Mouse (Mus musculus) embryonic facial prominence, embryonic 12.5 days (tissue): ENCODE data around the gene Iqck. TPM values are rescaled to one million over a fixed set of nuclear protein-coding genes. Genes with fewer than 3 reads are reported as not detected.
A peak's percentile ranks its signal among the peaks of the same experiment; 100 is the strongest.

ENCODE experiments used
- ATAC-seq: fragments of 200-750 bp; cut with Nextera tagmentation; 2 replicates; pipeline ENCODE4 v1.8.0; 2017; ENCODE audit not compliant: insufficient number of reproducible peaks, insufficient read depth, low FRiP score, low TSS enrichment
- H3K27ac ChIP-seq: fragments of 300-500 bp; sonication (generic); 2 replicates; pipeline ENCODE4 v1.5.1; 2016; ENCODE audit warnings: mild to moderate bottlenecking
- H3K27me3 ChIP-seq: fragments of 300-500 bp; sonication (generic); 2 replicates; pipeline ENCODE4 v1.6.1; 2016; ENCODE audit warnings: mild to moderate bottlenecking, moderate library complexity
- H3K36me3 ChIP-seq: fragments of 300-500 bp; sonication (generic); 2 replicates; pipeline ENCODE4 v1.6.1; 2016; ENCODE audit warnings: mild to moderate bottlenecking
- H3K4me1 ChIP-seq: fragments of 300-500 bp; sonication (generic); 2 replicates; pipeline ENCODE4 v1.6.1; 2016
- H3K4me2 ChIP-seq: fragments of 300-500 bp; sonication (generic); replicated peaks from 2 replicates; pipeline ENCODE4 v1.6.1; 2016; ENCODE audit warnings: mild to moderate bottlenecking, moderate library complexity
- H3K4me3 ChIP-seq: fragments of 300-500 bp; sonication (generic); 2 replicates; pipeline ENCODE4 v1.5.1; 2016; ENCODE audit warnings: mild to moderate bottlenecking
- H3K9ac ChIP-seq: fragments of 300-500 bp; sonication (generic); 2 replicates; pipeline ENCODE4 v1.6.1; 2016; ENCODE audit warnings: mild to moderate bottlenecking, moderate library complexity
- H3K9me3 ChIP-seq: fragments of 300-500 bp; sonication (generic); 2 replicates; pipeline ENCODE4 v1.6.1; 2016; ENCODE audit warnings: mild to moderate bottlenecking, moderate library complexity
- WGBS: fragments of 180-500 bp; shearing (Covaris S2); methylation state at CpG from one replicate; pipeline ENCODE4 v1.1.7; 2016; 5-methylcytosine and 5-hydroxymethylcytosine counted together
- polyA plus RNA-seq: library from polyadenylated mRNA; unstranded; fragments of >200 nt; fragmentation: Nextera tagmentation; extraction: Ambion mirVana; gene quantifications from 2 replicates; pipeline ENCODE4 v1.2.1, GENCODE M21; 2016

Iqck gene
- polyA plus RNA-seq, 1 experiment from 2014 or later = 3.5 TPM

GRCm38 (mm10) chr7:118914561-118915165, 59.1 kb downstream of the Iqck start:
- Histone ChIP-seq H3K27ac (no peak overlapping the region), H3K4me3 (no peak overlapping the region), H3K9ac (no peak overlapping the region), H3K27me3 (no peaks in the 10 kb centered on the region), H3K4me1 (no peaks in the 10 kb centered on the region), H3K36me3 (no peaks in the 10 kb centered on the region), H3K9me3 (no peaks in the 10 kb centered on the region), H3K4me2 (no peak overlapping the region)
- 72% methylated on average over 7 of the region's 7 CpGs for WGBS
- ATAC-seq = no peak

GRCm38 (mm10) chr7:118919261-118920006, 63.9 kb downstream of the Iqck start:
- 60% methylated on average over 10 of the region's 10 CpGs for whole genome bisulfite sequencing
- Histone ChIP-seq H3K9ac (no peak overlapping the region), H3K9me3 (no peaks in the 10 kb centered on the region), H3K36me3 (no peaks in the 10 kb centered on the region), H3K4me1 (no peaks in the 10 kb centered on the region), H3K27me3 (no peaks in the 10 kb centered on the region), H3K4me3 (no peak overlapping the region), H3K4me2 (no peak overlapping the region), H3K27ac (no peak overlapping the region)
- peak; percentile 63; the same call in 1 of the 2 replicates for ATAC-seq

GRCm38 (mm10) chr7:118922441-118923202, 67.1 kb downstream of the Iqck start:
- H3K9me3 ChIP-seq = no peaks in the 10 kb centered on the region
- H3K27ac ChIP-seq = no peak overlapping the region
- no peak overlapping the region for H3K4me3 ChIP-seq
- H3K4me1 ChIP-seq = no peaks in the 10 kb centered on the region
- H3K27me3 ChIP-seq = no peaks in the 10 kb centered on the region
- H3K36me3 ChIP-seq = no peaks in the 10 kb centered on the region
- H3K9ac ChIP-seq = no peak overlapping the region
- ATAC-seq = no peak
- WGBS = 71% methylated on average over 4 of the region's 4 CpGs
- H3K4me2 ChIP-seq = no peak overlapping the region

- H3K27me3 ChIP-seq = no peaks in the 10 kb centered on the region
- no peak for ATAC-seq
- peaks cover 14% of the 10 kb centered on the region for H3K4me1 ChIP-seq
- no peak overlapping the region for H3K4me3 ChIP-seq
- 79% methylated on average over 3 of the region's 3 CpGs for WGBS
- H3K27ac ChIP-seq = no peak overlapping the region
- no peaks in the 10 kb centered on the region for H3K9me3 ChIP-seq
- H3K4me2 ChIP-seq = no peak overlapping the region
- H3K36me3 ChIP-seq = no peaks in the 10 kb centered on the region
- no peak overlapping the region for H3K9ac ChIP-seq
Measured at GRCm38 (mm10) chr7:118925547-118925946, 70.0 kb downstream of the Iqck start.

GRCm38 (mm10) chr7:118926516-118927260, 71.1 kb downstream of the Iqck start:
- Histone ChIP-seq H3K9me3 (no peaks in the 10 kb centered on the region), H3K27me3 (no peaks in the 10 kb centered on the region), H3K36me3 (no peaks in the 10 kb centered on the region), H3K27ac (no peak overlapping the region), H3K4me2 (no peak overlapping the region), H3K4me1 (peaks cover 14% of the 10 kb centered on the region), H3K4me3 (no peak overlapping the region), H3K9ac (no peak overlapping the region)
- no peak for ATAC-seq
- 83% methylated on average over 6 of the region's 6 CpGs for WGBS

- Histone ChIP-seq H3K9me3 (no peaks in the 10 kb centered on the region), H3K4me3 (no peak overlapping the region), H3K36me3 (no peaks in the 10 kb centered on the region), H3K9ac (no peak overlapping the region), H3K27ac (no peak overlapping the region), H3K4me1 (peaks cover 14% of the 10 kb centered on the region), H3K27me3 (no peaks in the 10 kb centered on the region), H3K4me2 (no peak overlapping the region)
- no peak for ATAC-seq
- WGBS = 93% methylated on average over 2 of the region's 2 CpGs
Measured at GRCm38 (mm10) chr7:118927279-118927678, 71.7 kb downstream of the Iqck start.

- H3K4me1 ChIP-seq = peaks cover 14% of the 10 kb centered on the region
- no peaks in the 10 kb centered on the region for H3K9me3 ChIP-seq
- H3K27me3 ChIP-seq = no peaks in the 10 kb centered on the region
- no peak overlapping the region for H3K27ac ChIP-seq
- no peak overlapping the region for H3K4me2 ChIP-seq
- WGBS = 93% methylated on average over 3 of the region's 3 CpGs
- ATAC-seq = no peak
- no peak overlapping the region for H3K9ac ChIP-seq
- no peak overlapping the region for H3K4me3 ChIP-seq
- H3K36me3 ChIP-seq = no peaks in the 10 kb centered on the region
Measured at GRCm38 (mm10) chr7:118928316-118928715, 72.8 kb downstream of the Iqck start.

- no peaks in the 10 kb centered on the region for H3K36me3 ChIP-seq
- H3K9ac ChIP-seq = no peak overlapping the region
- H3K4me2 ChIP-seq = no peak overlapping the region
- no peaks in the 10 kb centered on the region for H3K9me3 ChIP-seq
- ATAC-seq = no peak
- no peaks in the 10 kb centered on the region for H3K27me3 ChIP-seq
- H3K4me1 ChIP-seq = peaks cover 14% of the 10 kb centered on the region
- no peak overlapping the region for H3K27ac ChIP-seq
- no peak overlapping the region for H3K4me3 ChIP-seq
- WGBS = 64% methylated on average over 8 of the region's 8 CpGs
Measured at GRCm38 (mm10) chr7:118928916-118929315, 73.4 kb downstream of the Iqck start.

GRCm38 (mm10) chr7:118929601-118930311, 74.2 kb downstream of the Iqck start:
- Histone ChIP-seq H3K4me1 (peaks cover 14% of the 10 kb centered on the region), H3K4me3 (no peak overlapping the region), H3K27me3 (no peaks in the 10 kb centered on the region), H3K27ac (peak overlapping the region; percentile 58), H3K9ac (no peak overlapping the region), H3K9me3 (no peaks in the 10 kb centered on the region), H3K4me2 (no peak overlapping the region), H3K36me3 (no peaks in the 10 kb centered on the region)
- 0 out of 2 replicates have a peak, but pooled peaks have one; percentile 22 for ATAC-seq
- WGBS = 30% methylated on average over 16 of the region's 16 CpGs

GRCm38 (mm10) chr7:118931502-118932395, 76.2 kb downstream of the Iqck start:
- no peaks in the 10 kb centered on the region for H3K27me3 ChIP-seq
- no peak overlapping the region for H3K9ac ChIP-seq
- ATAC-seq = no peak
- H3K9me3 ChIP-seq = no peaks in the 10 kb centered on the region
- H3K27ac ChIP-seq = no peak overlapping the region
- no peak overlapping the region for H3K4me3 ChIP-seq
- 74% methylated on average over 17 of the region's 17 CpGs for WGBS
- peaks cover 14% of the 10 kb centered on the region for H3K4me1 ChIP-seq
- no peak overlapping the region for H3K4me2 ChIP-seq
- no peaks in the 10 kb centered on the region for H3K36me3 ChIP-seq
